Mouse (Mus musculus): ENCODE measurements around the gene Pik3r6.

GRCm38 (mm10) chr11:68564356-68565031, 61.7 kb downstream of the Pik3r6 start:
- TF ChIP-seq POLR2A (IDR thresholded peaks at IDR 0.05; ENCODE audit: insufficient read length, low read depth), result no peak
- TF ChIP-seq MAX (IDR thresholded peaks at IDR 0.05; ENCODE audit: low read depth), result no peak
- no peak for TF ChIP-seq USF1 (IDR thresholded peaks at IDR 0.05; ENCODE audit: low read depth)
- no peak for TF ChIP-seq SRF (IDR thresholded peaks at IDR 0.05; ENCODE audit: control insufficient read depth, insufficient read length, low read depth)
- no peak for TF ChIP-seq CEBPB (IDR thresholded peaks at IDR 0.05; ENCODE audit: insufficient read depth, poor library complexity, severe bottlenecking)
- TF ChIP-seq MYOG (IDR thresholded peaks at IDR 0.05; ENCODE audit: control insufficient read depth in 1 of 3, insufficient read depth in 1 of 3, insufficient read length in 2 of 3, low read depth in 2 of 3), result no peak
- TF ChIP-seq TCF12 (IDR thresholded peaks at IDR 0.05; ENCODE audit: insufficient read depth, poor library complexity, severe bottlenecking), result no peak
